Mouse (Mus musculus): Measurements from ENCODE around the gene Mical1. TPM values are rescaled to one million over a fixed set of nuclear protein-coding genes. Genes with fewer than 3 reads are reported as not detected.

Gene Mical1
- total and polyA plus RNA-seq, 2 experiments from 2014 or later: 36.1 to 60.4 TPM

GRCm38 (mm10) chr10:41523386-41523785 lies 47.3 kb downstream of the Mical1 start:
- WGBS: 78% methylated on average over 3 of the region's 3 CpGs
- DNase-seq (ENCODE audit: low spot score) (no peak), ATAC-seq (ENCODE audit: insufficient read depth, low read depth) (no peak)
- TF ChIP-seq CTCF (IDR thresholded peaks at IDR 0.05; ENCODE audit: low read depth) (no peak), EP300 (IDR thresholded peaks at IDR 0.05; ENCODE audit: low read depth) (no peak)
- Histone ChIP-seq H3K27me3 (ENCODE audit: control insufficient read depth, insufficient read depth, low read length) (no peaks in the 10 kb centered on the region), H3K36me3 (replicated peaks; ENCODE audit: control insufficient read depth, insufficient read depth, low read length) (peaks cover 22% of the 10 kb centered on the region), H3K4me1 (ENCODE audit: control insufficient read depth, insufficient read depth) (peaks cover 8% of the 10 kb centered on the region; the same call in 1 of the 2 replicates), H3K27ac (ENCODE audit: low read depth) (no peak overlapping the region), H3K4me2 (ENCODE audit: low read depth, low read length) (no peak overlapping the region), H3K9ac (replicated peaks; ENCODE audit: low read depth, low read length) (no peak overlapping the region), H3K4me3 (ENCODE audit: low read depth, low read length) (no peak overlapping the region), H3K9me3 (replicated peaks; ENCODE audit: control insufficient read depth, low read length) (no peaks in the 10 kb centered on the region)

DNA sequence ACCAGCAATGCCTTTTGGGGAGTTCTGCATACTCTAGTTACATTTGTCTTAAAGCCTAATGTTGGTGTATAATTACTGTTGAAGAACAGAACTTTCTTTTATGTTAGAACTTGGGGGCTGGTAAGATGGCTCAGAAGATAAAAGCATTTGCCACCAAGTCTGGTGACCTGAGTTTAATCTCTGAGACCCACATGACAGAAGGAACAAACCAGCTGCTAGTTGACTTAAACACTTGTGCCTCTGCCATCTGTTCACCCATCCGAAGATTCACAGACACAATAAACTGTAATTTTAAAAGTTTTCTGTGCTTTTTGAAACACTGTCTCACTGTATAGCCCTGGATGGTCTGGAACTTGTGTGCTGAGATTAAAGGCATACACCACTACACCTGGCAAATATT lies 49.6 kb downstream of the Mical1 start:
- ATAC-seq (ENCODE audit: insufficient read depth, low read depth) (no peak), DNase-seq (ENCODE audit: low spot score) (no peak)
- no peaks in the 10 kb centered on the region for H3K27me3 ChIP-seq (ENCODE audit: control insufficient read depth, insufficient read depth, low read length)
- H3K36me3 ChIP-seq (replicated peaks; ENCODE audit: control insufficient read depth, insufficient read depth, low read length): peaks cover 40% of the 10 kb centered on the region
- 75% methylated on average over 1 of the region's 1 CpGs for WGBS
- H3K9me3 ChIP-seq (replicated peaks; ENCODE audit: control insufficient read depth, low read length): no peaks in the 10 kb centered on the region
- peaks cover 8% of the 10 kb centered on the region; the same call in 1 of the 2 replicates for H3K4me1 ChIP-seq (ENCODE audit: control insufficient read depth, insufficient read depth)
- no peak overlapping the region for H3K27ac ChIP-seq (ENCODE audit: low read depth)
- H3K9ac ChIP-seq (replicated peaks; ENCODE audit: low read depth, low read length): no peak overlapping the region
- TF ChIP-seq CTCF (IDR thresholded peaks at IDR 0.05; ENCODE audit: low read depth): no peak
- no peak for TF ChIP-seq EP300 (IDR thresholded peaks at IDR 0.05; ENCODE audit: low read depth)
- H3K4me3 ChIP-seq (ENCODE audit: low read depth, low read length): no peak overlapping the region
- no peak overlapping the region for H3K4me2 ChIP-seq (ENCODE audit: low read depth, low read length)

- Histone ChIP-seq H3K4me1 (ENCODE audit: control insufficient read depth, insufficient read depth) (no peaks in the 10 kb centered on the region), H3K4me2 (ENCODE audit: low read depth, low read length) (no peak overlapping the region), H3K27me3 (ENCODE audit: control insufficient read depth, insufficient read depth, low read length) (no peaks in the 10 kb centered on the region), H3K4me3 (ENCODE audit: low read depth, low read length) (no peak overlapping the region), H3K27ac (ENCODE audit: low read depth) (no peak overlapping the region), H3K36me3 (replicated peaks; ENCODE audit: control insufficient read depth, insufficient read depth, low read length) (peaks cover 65% of the 10 kb centered on the region), H3K9ac (replicated peaks; ENCODE audit: low read depth, low read length) (no peak overlapping the region), H3K9me3 (replicated peaks; ENCODE audit: control insufficient read depth, low read length) (no peaks in the 10 kb centered on the region)
- no peak for ATAC-seq (ENCODE audit: insufficient read depth, low read depth)
- no peak for DNase-seq (ENCODE audit: low spot score)
- WGBS: 82% methylated on average over 5 of the region's 5 CpGs
- TF ChIP-seq EP300 (IDR thresholded peaks at IDR 0.05; ENCODE audit: low read depth) (no peak), CTCF (IDR thresholded peaks at IDR 0.05; ENCODE audit: low read depth) (no peak)
Measured at GRCm38 (mm10) chr10:41529972-41530371, 53.9 kb downstream of the Mical1 start.

DNA sequence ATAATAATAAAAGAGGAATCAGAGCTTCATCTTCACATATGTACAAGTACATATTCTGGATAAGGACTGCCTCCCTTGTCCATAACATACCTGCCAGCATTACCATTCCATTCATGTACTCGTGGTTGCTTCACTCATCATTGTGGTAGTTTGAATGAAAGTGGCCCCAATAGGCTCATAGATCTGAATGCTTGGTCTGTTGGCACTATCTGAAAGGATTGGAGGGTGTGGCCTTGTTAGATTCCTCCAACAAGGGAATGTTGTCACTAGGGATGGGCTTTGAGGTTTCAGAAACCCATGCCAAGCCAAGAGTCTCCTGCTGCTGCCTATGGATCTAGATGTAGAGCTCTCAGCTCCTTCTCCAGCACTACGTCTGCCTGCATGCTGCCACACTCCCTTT lies 59.9 kb downstream of the Mical1 start:
- no peak overlapping the region for H3K9ac ChIP-seq (replicated peaks; ENCODE audit: low read depth, low read length)
- no peak overlapping the region for H3K27ac ChIP-seq (ENCODE audit: low read depth)
- no peak overlapping the region for H3K4me3 ChIP-seq (ENCODE audit: low read depth, low read length)
- no peaks in the 10 kb centered on the region for H3K27me3 ChIP-seq (ENCODE audit: control insufficient read depth, insufficient read depth, low read length)
- TF ChIP-seq EP300 (IDR thresholded peaks at IDR 0.05; ENCODE audit: low read depth): no peak
- no peak for TF ChIP-seq CTCF (IDR thresholded peaks at IDR 0.05; ENCODE audit: low read depth)
- no peak for DNase-seq (ENCODE audit: low spot score)
- ATAC-seq (ENCODE audit: insufficient read depth, low read depth): no peak
- no peaks in the 10 kb centered on the region for H3K9me3 ChIP-seq (replicated peaks; ENCODE audit: control insufficient read depth, low read length)
- no peaks in the 10 kb centered on the region for H3K4me1 ChIP-seq (ENCODE audit: control insufficient read depth, insufficient read depth)
- peaks cover 50% of the 10 kb centered on the region for H3K36me3 ChIP-seq (replicated peaks; ENCODE audit: control insufficient read depth, insufficient read depth, low read length)
- WGBS: 86% methylated on average over 2 of the region's 2 CpGs
- H3K4me2 ChIP-seq (ENCODE audit: low read depth, low read length): no peak overlapping the region

Other genes starting within 250 kb of the Mical1 start
- 78.9 and 86.9 TPM in 2 replicates for gene Fig4, start 173.1 kb upstream of the Mical1 start, total RNA-seq (2014; rRNA removed; ENCODE audit: low replicate concordance)
- 47.3 and 55.5 TPM in 2 replicates for gene Fig4, start 173.1 kb upstream of the Mical1 start, polyA plus RNA-seq (2015; fragmentation: Nextera tagmentation; extraction: Ambion mirVana)
- 0.23 TPM in 1 of 2 replicates, not detected in the other for gene Ak9, start 172.3 kb upstream of the Mical1 start, total RNA-seq (2014; rRNA removed; ENCODE audit: low replicate concordance)
- 0.18 and 0.29 TPM in 2 replicates for gene Ak9, start 172.3 kb upstream of the Mical1 start, polyA plus RNA-seq (2015; fragmentation: Nextera tagmentation; extraction: Ambion mirVana)
- gene Zbtb24, start 25.9 kb upstream of the Mical1 start, total RNA-seq (2014; rRNA removed; ENCODE audit: low replicate concordance): 7.7 and 15.6 TPM in 2 replicates
- gene Zbtb24, start 25.9 kb upstream of the Mical1 start, polyA plus RNA-seq (2015; fragmentation: Nextera tagmentation; extraction: Ambion mirVana): 10.7 and 11.6 TPM in 2 replicates
- gene Smpd2, start 14.1 kb downstream of the Mical1 start, total RNA-seq (2014; rRNA removed; ENCODE audit: low replicate concordance): 91.6 and 105 TPM in 2 replicates
- gene Smpd2, start 14.1 kb downstream of the Mical1 start, polyA plus RNA-seq (2015; fragmentation: Nextera tagmentation; extraction: Ambion mirVana): 72.4 TPM in 2 replicates
- gene Ppil6, start 14.1 kb downstream of the Mical1 start, total RNA-seq (2014; rRNA removed; ENCODE audit: low replicate concordance): 4.5 TPM in 1 of 2 replicates, not detected in the other
- gene Ppil6, start 14.1 kb downstream of the Mical1 start, polyA plus RNA-seq (2015; fragmentation: Nextera tagmentation; extraction: Ambion mirVana): 5.9 and 6.5 TPM in 2 replicates
- 76.0 and 113 TPM in 2 replicates for gene Cd164, start 43.1 kb downstream of the Mical1 start, total RNA-seq (2014; rRNA removed; ENCODE audit: low replicate concordance)
- 131 and 138 TPM in 2 replicates for gene Cd164, start 43.1 kb downstream of the Mical1 start, polyA plus RNA-seq (2015; fragmentation: Nextera tagmentation; extraction: Ambion mirVana)
- 1.5 TPM in 1 of 2 replicates, not detected in the other for gene Ccdc162, start 240.3 kb downstream of the Mical1 start, total RNA-seq (2014; rRNA removed; ENCODE audit: low replicate concordance)
- gene Ccdc162, start 240.3 kb downstream of the Mical1 start, polyA plus RNA-seq (2015; fragmentation: Nextera tagmentation; extraction: Ambion mirVana): 0.16 and 0.36 TPM in 2 replicates

Measured in heart, postnatal 0 days (tissue).